In genomic region chr2:28638886-28639285, GRCm38 (mm10) we compare ENCODE assay signal across 8 mouse cellular contexts. TPM values are rescaled to one million over a fixed set of nuclear protein-coding genes. Genes with fewer than 3 reads are reported as not detected.
DNase-seq lines count a peak whose midpoint lies in the region; ATAC-seq lines count a peak whose summit lies in the region.

No protein-coding gene starts in this region.

- intact Hi-C loops in heart, postnatal 25 days (cut with DNase I): no loop called here

- ATAC-seq in heart, embryonic 12.5 days (ENCODE audit: insufficient number of reproducible peaks, low FRiP score): no peak
- ATAC-seq in embryonic facial prominence, embryonic 14.5 days (ENCODE audit: low read depth): no peak
- ATAC-seq in activated CD4-positive, CD25-positive, alpha-beta regulatory T cell, adult 4 months: no peak

- no peaks in the 10 kb centered on the region for H3K36me3 ChIP-seq in heart, embryonic 12.5 days
- no peaks in the 10 kb centered on the region for H3K36me3 ChIP-seq in embryonic facial prominence, embryonic 14.5 days (ENCODE audit: control insufficient read depth, insufficient read depth, low read length)

- no peaks in the 10 kb centered on the region for H3K9me3 ChIP-seq in heart, embryonic 12.5 days (replicated peaks)
- H3K9me3 ChIP-seq in embryonic facial prominence, embryonic 14.5 days (ENCODE audit: control insufficient read depth, low read length): no peaks in the 10 kb centered on the region

- no peak overlapping the region for H3K4me3 ChIP-seq in heart, embryonic 12.5 days
- H3K4me3 ChIP-seq in embryonic facial prominence, embryonic 14.5 days (ENCODE audit: low read depth, low read length): peak overlapping the region; percentile 12

- peaks cover 10% of the 10 kb centered on the region for H3K4me1 ChIP-seq in heart, embryonic 12.5 days (replicated peaks)
- H3K4me1 ChIP-seq in embryonic facial prominence, embryonic 14.5 days (ENCODE audit: control insufficient read depth, insufficient read depth, low read length): 0 out of 2 replicates have a peak, but pooled peaks cover 4% of the 10 kb centered on the region

- H3K27me3 ChIP-seq in heart, embryonic 12.5 days (replicated peaks): no peaks in the 10 kb centered on the region
- no peaks in the 10 kb centered on the region for H3K27me3 ChIP-seq in embryonic facial prominence, embryonic 14.5 days (replicated peaks; ENCODE audit: control insufficient read depth, insufficient read depth, low read length)

- no peak overlapping the region for H3K9ac ChIP-seq in heart, embryonic 12.5 days
- H3K9ac ChIP-seq in embryonic facial prominence, embryonic 14.5 days (ENCODE audit: low read depth, low read length): no peak overlapping the region

- H3K27ac ChIP-seq in heart, embryonic 12.5 days (ENCODE audit: poor library complexity, severe bottlenecking): no peak overlapping the region
- no peak overlapping the region; the same call in 1 of the 2 replicates for H3K27ac ChIP-seq in embryonic facial prominence, embryonic 14.5 days (replicated peaks; ENCODE audit: low read depth, low read length)

- DNase-seq in heart, postnatal 25 days (ENCODE audit: low spot score): no peak
- peak; percentile 65 for DNase-seq in embryonic facial prominence, embryonic 14.5 days (ENCODE audit: low spot score)
- DNase-seq in kidney, postnatal 14 days: peak; percentile 45
- DNase-seq in lung, postnatal 36 days: peak; percentile 63
- peak; percentile 33 for DNase-seq in thymus, postnatal 25 days
- DNase-seq in layer of hippocampus, postnatal 25 days (ENCODE audit: extremely low spot score in 1 of 2, low spot score in 1 of 2): no peak

- WGBS in heart, embryonic 12.5 days: 8% methylated on average over 9 of the region's 9 CpGs
- WGBS in embryonic facial prominence, embryonic 14.5 days: 5% methylated on average over 9 of the region's 9 CpGs

- peak overlapping the region; percentile 44 for H3K4me2 ChIP-seq in heart, embryonic 12.5 days
- H3K4me2 ChIP-seq in embryonic facial prominence, embryonic 14.5 days (ENCODE audit: low read depth, low read length): peak overlapping the region; percentile 40

RNA-seq across cellular contexts. Expression of gene Tsc1, which starts 2.1 kb away (rescaled TPM):
- 16.7 and 17.6 TPM in 2 replicates for polyA plus RNA-seq in heart, embryonic 12.5 days (2016; fragmentation: Nextera tagmentation; extraction: Ambion mirVana)
- total RNA-seq in heart, postnatal 25 days (2021): 10 to 100 TPM; 23.5 to 24.7 TPM
- 15.3 and 16.0 TPM in 2 replicates for polyA plus RNA-seq in embryonic facial prominence, embryonic 14.5 days (2014; fragmentation: Nextera tagmentation; extraction: Ambion mirVana)
- polyA plus RNA-seq in activated CD4-positive, CD25-positive, alpha-beta regulatory T cell, adult 4 months (2017; shearing (Covaris generic)): 10 to 100 TPM; 13.9 to 16.2 TPM
- total RNA-seq in layer of hippocampus, postnatal 25 days (2021): 10 to 100 TPM; 36.1 to 44.0 TPM

RNA-seq across cellular contexts. Expression of gene Gfi1b, which starts 17.1 kb away (rescaled TPM):
- polyA plus RNA-seq in heart, embryonic 12.5 days (2016; fragmentation: Nextera tagmentation; extraction: Ambion mirVana): 3.9 and 5.6 TPM in 2 replicates
- not detected for total RNA-seq in heart, postnatal 25 days (2021)
- polyA plus RNA-seq in embryonic facial prominence, embryonic 14.5 days (2014; fragmentation: Nextera tagmentation; extraction: Ambion mirVana): 0.13 and 0.55 TPM in 2 replicates
- under 1 TPM; 0.20 to 0.85 TPM for polyA plus RNA-seq in activated CD4-positive, CD25-positive, alpha-beta regulatory T cell, adult 4 months (2017; shearing (Covaris generic))
- not detected for total RNA-seq in layer of hippocampus, postnatal 25 days (2021)

RNA-seq across cellular contexts. Expression of gene Gtf3c5, which starts 55.3 kb away (rescaled TPM):
- polyA plus RNA-seq in heart, embryonic 12.5 days (2016; fragmentation: Nextera tagmentation; extraction: Ambion mirVana): 32.5 and 34.2 TPM in 2 replicates
- total RNA-seq in heart, postnatal 25 days (2021): 10 to 100 TPM; 11.5 to 11.6 TPM
- polyA plus RNA-seq in embryonic facial prominence, embryonic 14.5 days (2014; fragmentation: Nextera tagmentation; extraction: Ambion mirVana): 23.7 and 27.9 TPM in 2 replicates
- 10 to 100 TPM; 12.5 to 20.3 TPM for polyA plus RNA-seq in activated CD4-positive, CD25-positive, alpha-beta regulatory T cell, adult 4 months (2017; shearing (Covaris generic))
- total RNA-seq in layer of hippocampus, postnatal 25 days (2021): 10 to 100 TPM; 18.9 to 19.5 TPM

Comparison
In these comparisons a context has a peak if more than half of its experiments do, and no peak if none do; other contexts are left out.
1. DNase-seq: peak in embryonic facial prominence, embryonic 14.5 days (single experiment), kidney, postnatal 14 days (single experiment), lung, postnatal 36 days (single experiment) and thymus, postnatal 25 days (single experiment); none in heart, postnatal 25 days (single experiment) and layer of hippocampus, postnatal 25 days (0 of 2).